ENCODE assay signal across 28 mouse cellular contexts in genomic region chr7:96455957-96456356, GRCm38 (mm10).
DNase-seq lines count a peak whose midpoint lies in the region; ATAC-seq lines count a peak whose summit lies in the region.
"Had no signal": no experiment of that assay in that cellular context is flagged by ENCODE, and none has a peak within 500 bp of the region (broad histone marks: within the 10 kb centered on the region; RNA-seq: fewer than 3 reads in every experiment).

No protein-coding gene starts in this region.

- H3K4me2 ChIP-seq in midbrain, embryonic 11.5 days = no peak overlapping the region
- no peak overlapping the region for H3K4me2 ChIP-seq in midbrain, embryonic 15.5 days
- H3K4me2 ChIP-seq: embryonic facial prominence, embryonic 12.5 days; embryonic facial prominence, embryonic 15.5 days; heart, embryonic 12.5 days; heart, embryonic 15.5 days; hindbrain, embryonic 14.5 days had no signal

- H3K9ac ChIP-seq in midbrain, embryonic 11.5 days (ENCODE audit: low read length) = no peak overlapping the region
- H3K9ac ChIP-seq in midbrain, embryonic 15.5 days = no peak overlapping the region
- H3K9ac ChIP-seq: embryonic facial prominence, embryonic 12.5 days; embryonic facial prominence, embryonic 15.5 days; forebrain, postnatal 0 days; heart, embryonic 12.5 days; heart, embryonic 15.5 days; hindbrain, embryonic 14.5 days had no signal

- WGBS in midbrain, embryonic 11.5 days = 72% methylated on average over 2 of the region's 2 CpGs
- 56% methylated on average over 2 of the region's 2 CpGs for WGBS in midbrain, embryonic 15.5 days

- H3K36me3 ChIP-seq in midbrain, embryonic 11.5 days (ENCODE audit: control insufficient read depth, insufficient read depth, low read length) = no peaks in the 10 kb centered on the region
- H3K36me3 ChIP-seq in midbrain, embryonic 15.5 days (replicated peaks) = no peaks in the 10 kb centered on the region
- H3K36me3 ChIP-seq: embryonic facial prominence, embryonic 12.5 days; embryonic facial prominence, embryonic 15.5 days; heart, embryonic 12.5 days; heart, embryonic 15.5 days had no signal

- DNase-seq in adrenal gland, adult 8-10 months = peak; percentile 2
- no peak for DNase-seq in adrenal gland, postnatal 4 days (ENCODE audit: low spot score in 2 of 2)
- peak; percentile 54 for DNase-seq in midbrain, embryonic 11.5 days (ENCODE audit: low spot score, missing footprints)
- peak; percentile 14 for DNase-seq in ZHBTc4 (ENCODE audit: low read depth, low spot score)
- DNase-seq in adrenal gland, postnatal 10 days = peak; percentile 3
- no peak for DNase-seq in urinary bladder, postnatal 10 days (ENCODE audit: low spot score)
- DNase-seq: cerebellum, adult 11 months; cerebellum, adult 2 months; cerebellum, adult 9-11 months; cerebellum, postnatal 25 days; forebrain, postnatal 0 days; gastrocnemius, adult 2 months; gastrocnemius, postnatal 14 days; heart, adult 2 months; heart, postnatal 10 days; heart, postnatal 4 days had no signal

- no peak for ATAC-seq in midbrain, embryonic 11.5 days (ENCODE audit: low FRiP score)
- ATAC-seq in midbrain, embryonic 15.5 days (replicated peaks) = no peak
- ATAC-seq in granulocyte monocyte progenitor cell, adult 5-6 weeks (replicated peaks; ENCODE audit: poor library complexity, severe bottlenecking) = no peak
- ATAC-seq: activated CD4-positive, CD25-positive, alpha-beta regulatory T cell, adult 4 months; CD4-positive, CD25-positive, alpha-beta regulatory T cell, adult 4 months; forebrain, embryonic 14.5 days; forebrain, postnatal 0 days; hindbrain, postnatal 0 days; intestine, postnatal 0 days had no signal

- H3K4me1 ChIP-seq in midbrain, embryonic 11.5 days (ENCODE audit: control insufficient read depth, insufficient read depth, low read length) = no peaks in the 10 kb centered on the region
- peaks cover 4% of the 10 kb centered on the region for H3K4me1 ChIP-seq in midbrain, embryonic 15.5 days
- H3K4me1 ChIP-seq: embryonic facial prominence, embryonic 12.5 days had no signal

- no peaks in the 10 kb centered on the region for H3K9me3 ChIP-seq in midbrain, embryonic 11.5 days (ENCODE audit: control insufficient read depth, low read length)
- no peaks in the 10 kb centered on the region for H3K9me3 ChIP-seq in midbrain, embryonic 15.5 days
- H3K9me3 ChIP-seq: embryonic facial prominence, embryonic 12.5 days; embryonic facial prominence, embryonic 15.5 days; heart, embryonic 12.5 days; heart, embryonic 15.5 days had no signal

- no peaks in the 10 kb centered on the region for H3K27me3 ChIP-seq in midbrain, embryonic 11.5 days (ENCODE audit: control insufficient read depth, insufficient read depth, low read length)
- no peaks in the 10 kb centered on the region for H3K27me3 ChIP-seq in midbrain, embryonic 15.5 days (replicated peaks)
- H3K27me3 ChIP-seq: embryonic facial prominence, embryonic 12.5 days; embryonic facial prominence, embryonic 15.5 days; heart, embryonic 12.5 days; heart, embryonic 15.5 days had no signal

- no peak overlapping the region for H3K27ac ChIP-seq in midbrain, embryonic 11.5 days (ENCODE audit: low read depth, low read length)
- no peak overlapping the region for H3K27ac ChIP-seq in midbrain, embryonic 15.5 days
- H3K27ac ChIP-seq: embryonic facial prominence, embryonic 12.5 days; embryonic facial prominence, embryonic 15.5 days; gastrocnemius, adult 2 months; heart, adult 2 months; heart, embryonic 15.5 days; hindbrain, embryonic 14.5 days; hindbrain, postnatal 0 days had no signal

- H3K4me3 ChIP-seq in midbrain, embryonic 11.5 days (ENCODE audit: low read depth, low read length) = no peak overlapping the region
- H3K4me3 ChIP-seq in midbrain, embryonic 15.5 days = no peak overlapping the region
- H3K4me3 ChIP-seq: embryonic facial prominence, embryonic 12.5 days; embryonic facial prominence, embryonic 15.5 days; gastrocnemius, adult 2 months; heart, adult 2 months; heart, embryonic 12.5 days; heart, embryonic 15.5 days had no signal

Comparison
In these comparisons a context has a peak if more than half of its experiments do, and no peak if none do; other contexts are left out.
1. DNase-seq: peak in adrenal gland, adult 8-10 months (single experiment), midbrain, embryonic 11.5 days (single experiment), ZHBTc4 (single experiment) and adrenal gland, postnatal 10 days (single experiment); none in adrenal gland, postnatal 4 days (0 of 2) and urinary bladder, postnatal 10 days (single experiment).